Mouse (Mus musculus) embryonic facial prominence, embryonic 14.5 days (tissue): Measurements from ENCODE around the gene Gpx2. TPM values are rescaled to one million over a fixed set of nuclear protein-coding genes. Genes with fewer than 3 reads are reported as not detected.

Experiments used
- ATAC-seq: fragments of 200-750 bp; cut with Nextera tagmentation; 2 replicates; pipeline ENCODE4 v1.8.0; 2017; ENCODE audit warnings: low read depth, moderate number of reproducible peaks, moderate TSS enrichment
- DNase-seq: peaks from one replicate; pipeline ENCODE4 v3.0.0-alpha.2; 2015; ENCODE audit warnings: low spot score
- H3K27ac ChIP-seq: fragments of 300-500 bp; sonication (generic); replicated peaks from 2 replicates; pipeline ENCODE4 v1.5.1; 2014; ENCODE audit warnings: low read depth, mild to moderate bottlenecking, low read length, moderate library complexity
- H3K27me3 ChIP-seq: fragments of 300-500 bp; sonication (generic); replicated peaks from 2 replicates; pipeline ENCODE4 v1.6.1; 2014; ENCODE audit warnings: low read length; ENCODE audit not compliant: control insufficient read depth, insufficient read depth
- H3K36me3 ChIP-seq: fragments of 300-500 bp; sonication (generic); 2 replicates; pipeline ENCODE4 v1.6.1; 2014; ENCODE audit warnings: low read length, mixed read lengths; ENCODE audit not compliant: control insufficient read depth, insufficient read depth
- H3K4me1 ChIP-seq: fragments of 300-500 bp; sonication (generic); 2 replicates; pipeline ENCODE4 v1.6.1; 2014; ENCODE audit warnings: antibody characterized with exemption, low read length; ENCODE audit not compliant: control insufficient read depth, insufficient read depth
- H3K4me2 ChIP-seq: fragments of 300-500 bp; sonication (generic); 2 replicates; pipeline ENCODE4 v1.6.1; 2014; ENCODE audit warnings: low read depth, mild to moderate bottlenecking, low read length, moderate library complexity, mixed read lengths
- H3K4me3 ChIP-seq: fragments of 300-500 bp; sonication (generic); 2 replicates; pipeline ENCODE4 v1.5.1; 2014; ENCODE audit warnings: low read depth, mild to moderate bottlenecking, low read length
- H3K9ac ChIP-seq: fragments of 300-500 bp; sonication (generic); 2 replicates; pipeline ENCODE4 v1.6.1; 2014; ENCODE audit warnings: low read depth, mild to moderate bottlenecking, low read length, moderate library complexity, mixed read lengths
- H3K9me3 ChIP-seq: fragments of 300-500 bp; sonication (generic); 2 replicates; pipeline ENCODE4 v1.6.1; 2016; ENCODE audit warnings: low read length; ENCODE audit not compliant: control insufficient read depth
- WGBS: fragments of 180-500 bp; shearing (Covaris S2); extraction: QIAGEN DNeasy Blood & Tissue Kit; methylation state at CpG from one replicate; pipeline ENCODE4 v1.1.7; 2014; 5-methylcytosine and 5-hydroxymethylcytosine counted together
- polyA plus RNA-seq: library from polyadenylated mRNA; unstranded; fragments of >200 nt; fragmentation: Nextera tagmentation; extraction: Ambion mirVana; gene quantifications from 2 replicates; pipeline ENCODE4 v1.2.1, GENCODE M21; 2014

Gene Gpx2
- polyA plus RNA-seq, 1 experiment from 2014 or later = 6.8 TPM

- H3K9me3 ChIP-seq = no peaks in the 10 kb centered on the region
- peaks cover 11% of the 10 kb centered on the region for H3K4me1 ChIP-seq
- no peak overlapping the region for H3K4me3 ChIP-seq
- no peak overlapping the region for H3K4me2 ChIP-seq
- H3K27me3 ChIP-seq = no peaks in the 10 kb centered on the region
- peaks cover 3% of the 10 kb centered on the region; the same call in 1 of the 2 replicates for H3K36me3 ChIP-seq
- H3K27ac ChIP-seq = no peak overlapping the region
- ATAC-seq (no peak), DNase-seq (no peak)
- WGBS = 68% methylated on average over 10 of the region's 10 CpGs
- no peak overlapping the region for H3K9ac ChIP-seq
These were observed 18.2 kb upstream of the Gpx2 start for GRCm38 (mm10) chr12:76813543-76813942.

GRCm38 (mm10) chr12:76811006-76811405 is 15.7 kb upstream of the Gpx2 start:
- H3K27ac ChIP-seq = no peak overlapping the region
- DNase-seq (no peak), ATAC-seq (no peak)
- WGBS = 92% methylated on average over 4 of the region's 4 CpGs
- no peak overlapping the region for H3K4me2 ChIP-seq
- H3K4me1 ChIP-seq = no peaks in the 10 kb centered on the region
- no peaks in the 10 kb centered on the region for H3K27me3 ChIP-seq
- no peak overlapping the region for H3K9ac ChIP-seq
- peaks cover 3% of the 10 kb centered on the region; the same call in 1 of the 2 replicates for H3K36me3 ChIP-seq
- no peaks in the 10 kb centered on the region for H3K9me3 ChIP-seq
- H3K4me3 ChIP-seq = no peak overlapping the region

GRCm38 (mm10) chr12:76810491-76810890 is 15.1 kb upstream of the Gpx2 start:
- Histone ChIP-seq H3K4me2 (no peak overlapping the region), H3K36me3 (peaks cover 3% of the 10 kb centered on the region; the same call in 1 of the 2 replicates), H3K4me3 (no peak overlapping the region), H3K27me3 (no peaks in the 10 kb centered on the region), H3K9me3 (no peaks in the 10 kb centered on the region), H3K4me1 (no peaks in the 10 kb centered on the region), H3K9ac (no peak overlapping the region), H3K27ac (no peak overlapping the region)
- 90% methylated on average over 5 of the region's 5 CpGs for WGBS
- ATAC-seq (no peak), DNase-seq (no peak)

- 74% methylated on average over 10 of the region's 10 CpGs for WGBS
- no peak for ATAC-seq
These were observed 12.4 kb upstream of the Gpx2 start for GRCm38 (mm10) chr12:76807796-76808195.

GRCm38 (mm10) chr12:76805056-76805811 is 9.9 kb upstream of the Gpx2 start:
- H3K27ac ChIP-seq = no peak overlapping the region
- no peak overlapping the region for H3K4me3 ChIP-seq
- H3K4me2 ChIP-seq = no peak overlapping the region
- H3K36me3 ChIP-seq = no peaks in the 10 kb centered on the region
- no peaks in the 10 kb centered on the region for H3K4me1 ChIP-seq
- no peaks in the 10 kb centered on the region for H3K9me3 ChIP-seq
- ATAC-seq (no peak), DNase-seq (no peak)
- WGBS = 85% methylated on average over 10 of the region's 10 CpGs
- no peak overlapping the region for H3K9ac ChIP-seq
- no peaks in the 10 kb centered on the region for H3K27me3 ChIP-seq

More at GRCm38 (mm10) chr12:76807796-76808195, 12.4 kb upstream of the Gpx2 start:
- no peak overlapping the region for H3K4me2 ChIP-seq
- no peak overlapping the region for H3K4me3 ChIP-seq
- DNase-seq = no peak
- no peaks in the 10 kb centered on the region for H3K27me3 ChIP-seq
- no peak overlapping the region for H3K9ac ChIP-seq
- H3K4me1 ChIP-seq = no peaks in the 10 kb centered on the region
- no peak overlapping the region for H3K27ac ChIP-seq
- no peaks in the 10 kb centered on the region for H3K9me3 ChIP-seq
- H3K36me3 ChIP-seq = peaks cover 3% of the 10 kb centered on the region; the same call in 1 of the 2 replicates

GRCm38 (mm10) chr12:76803700-76804252 is 8.4 kb upstream of the Gpx2 start:
- 0 out of 2 replicates have a peak, but pooled peaks have one; percentile 28 for ATAC-seq
- 51% methylated on average over 7 of the region's 7 CpGs for WGBS
- no peak overlapping the region for H3K4me3 ChIP-seq
- H3K36me3 ChIP-seq = 0 out of 2 replicates have a peak, but pooled peaks cover 4% of the 10 kb centered on the region
- peak; percentile 44 for DNase-seq
- H3K4me2 ChIP-seq = no peak overlapping the region
- H3K9ac ChIP-seq = no peak overlapping the region
- no peaks in the 10 kb centered on the region for H3K9me3 ChIP-seq
- no peaks in the 10 kb centered on the region for H3K4me1 ChIP-seq
- no peaks in the 10 kb centered on the region for H3K27me3 ChIP-seq
- H3K27ac ChIP-seq = no peak overlapping the region

GRCm38 (mm10) chr12:76803028-76803427 is 7.7 kb upstream of the Gpx2 start:
- no peaks in the 10 kb centered on the region for H3K27me3 ChIP-seq
- no peak overlapping the region for H3K27ac ChIP-seq
- 0 out of 2 replicates have a peak, but pooled peaks cover 4% of the 10 kb centered on the region for H3K36me3 ChIP-seq
- ATAC-seq (no peak), DNase-seq (no peak)
- H3K9ac ChIP-seq = no peak overlapping the region
- H3K4me3 ChIP-seq = no peak overlapping the region
- no peaks in the 10 kb centered on the region for H3K9me3 ChIP-seq
- H3K4me1 ChIP-seq = no peaks in the 10 kb centered on the region
- 89% methylated on average over 10 of the region's 10 CpGs for WGBS
- H3K4me2 ChIP-seq = no peak overlapping the region

GRCm38 (mm10) chr12:76798008-76798720 is 2.8 kb upstream of the Gpx2 start:
- H3K4me3 ChIP-seq = no peak overlapping the region
- ATAC-seq (no peak), DNase-seq (no peak)
- no peaks in the 10 kb centered on the region for H3K27me3 ChIP-seq
- 53% methylated on average over 5 of the region's 5 CpGs for WGBS
- no peak overlapping the region for H3K9ac ChIP-seq
- H3K4me1 ChIP-seq = no peaks in the 10 kb centered on the region
- no peak overlapping the region for H3K4me2 ChIP-seq
- H3K9me3 ChIP-seq = no peaks in the 10 kb centered on the region
- H3K27ac ChIP-seq = no peak overlapping the region
- H3K36me3 ChIP-seq = 0 out of 2 replicates have a peak, but pooled peaks cover 4% of the 10 kb centered on the region
